Comparison of ENCODE assay signal across 24 mouse cellular contexts in genomic region chr12:52409221-52409620, GRCm38 (mm10).
"Had no signal": no experiment of that assay in that cellular context is flagged by ENCODE, and none has a peak within 500 bp of the region (broad histone marks: within the 10 kb centered on the region; RNA-seq: fewer than 3 reads in every experiment).

No protein-coding gene starts in this region.

- H3K9ac ChIP-seq: heart, embryonic 13.5 days; heart, embryonic 15.5 days; hindbrain, embryonic 13.5 days; intestine, embryonic 15.5 days; limb, embryonic 12.5 days; liver, embryonic 13.5 days; liver, embryonic 15.5 days; liver, postnatal 0 days had no signal

- H3K36me3 ChIP-seq: heart, embryonic 13.5 days; heart, embryonic 15.5 days; hindbrain, embryonic 13.5 days; intestine, embryonic 15.5 days; limb, embryonic 10.5 days; limb, embryonic 12.5 days; liver, embryonic 13.5 days; liver, embryonic 15.5 days had no signal

- H3K9me3 ChIP-seq: heart, embryonic 13.5 days; heart, embryonic 15.5 days; hindbrain, embryonic 13.5 days; intestine, embryonic 15.5 days; limb, embryonic 10.5 days; limb, embryonic 12.5 days; liver, embryonic 13.5 days; liver, embryonic 15.5 days had no signal

- H3K27ac ChIP-seq: heart, embryonic 13.5 days; heart, embryonic 15.5 days; hindbrain, embryonic 13.5 days; intestine, embryonic 15.5 days; layer of hippocampus, adult 2 months; left cerebral cortex, adult 2 months; limb, embryonic 10.5 days; limb, embryonic 12.5 days; liver, embryonic 13.5 days; liver, embryonic 15.5 days had no signal

- H3K27me3 ChIP-seq: heart, embryonic 13.5 days; heart, embryonic 15.5 days; hindbrain, embryonic 13.5 days; intestine, embryonic 15.5 days; limb, embryonic 12.5 days; liver, embryonic 13.5 days; liver, embryonic 15.5 days had no signal

- H3K4me2 ChIP-seq: heart, embryonic 11.5 days; heart, embryonic 13.5 days; heart, embryonic 15.5 days; hindbrain, embryonic 13.5 days; intestine, embryonic 15.5 days; limb, embryonic 12.5 days; liver, embryonic 11.5 days; liver, embryonic 13.5 days; liver, embryonic 15.5 days had no signal

- H3K4me3 ChIP-seq: heart, embryonic 13.5 days; heart, embryonic 15.5 days; hindbrain, embryonic 13.5 days; intestine, embryonic 15.5 days; layer of hippocampus, adult 2 months; left cerebral cortex, adult 2 months; limb, embryonic 10.5 days; limb, embryonic 12.5 days; liver, embryonic 13.5 days; liver, embryonic 15.5 days had no signal

- DNase-seq: gastrocnemius, postnatal 14 days; gastrocnemius, postnatal 36 days; heart, adult 18-20 months; heart, postnatal 14 days; heart, postnatal 36 days; kidney, postnatal 14 days; kidney, postnatal 4 days; liver; liver, embryonic 13.5 days; liver, postnatal 0 days had no signal

- H3K4me1 ChIP-seq: heart, embryonic 15.5 days; intestine, embryonic 15.5 days; liver, embryonic 13.5 days; liver, embryonic 15.5 days had no signal

- ATAC-seq: hindbrain, embryonic 16.5 days; inflammation-experienced regulatory T-cells, adult 6 months; intestine, embryonic 15.5 days; intestine, postnatal 0 days; liver, postnatal 0 days had no signal
